Mouse (Mus musculus) adrenal gland, postnatal 14 days (tissue): ENCODE data around the gene Csdc2. TPM values are rescaled to one million over a fixed set of nuclear protein-coding genes. Genes with fewer than 3 reads are reported as not detected.

Experiments used
- DNase-seq: peaks from one replicate; pipeline ENCODE4 v3.0.0; 2021; ENCODE audit warnings: mixed read lengths
- total RNA-seq: library from RNA; stranded (reverse); gene quantifications from 2 replicates; pipeline ENCODE4 v1.2.3, GENCODE M21; 2021

The Csdc2 gene
- total RNA-seq, 1 experiment from 2014 or later: 15.7 TPM

- no peak for DNase-seq
Measured at GRCm38 (mm10) chr15:81993992-81994391, 57.4 kb downstream of the Csdc2 start.

Other genes starting within 250 kb of the Csdc2 start
- gene Chadl, start 239.5 kb upstream of the Csdc2 start, total RNA-seq: 5.2 TPM in 2 replicates
- 73.8 and 81.9 TPM in 2 replicates for gene Zc3h7b, start 191.7 kb upstream of the Csdc2 start, total RNA-seq
- 61.7 and 61.8 TPM in 2 replicates for gene Rangap1, start 191.2 kb upstream of the Csdc2 start, total RNA-seq
- 71.4 and 98.5 TPM in 2 replicates for gene Tef, start 134.3 kb upstream of the Csdc2 start, total RNA-seq
- 124 and 147 TPM in 2 replicates for gene Tob2, start 78.0 kb upstream of the Csdc2 start, total RNA-seq
- gene Phf5a, start 64.8 kb upstream of the Csdc2 start, total RNA-seq: 63.4 and 65.5 TPM in 2 replicates
- 2,377 and 2,604 TPM in 2 replicates for gene Aco2, start 64.5 kb upstream of the Csdc2 start, total RNA-seq
- 18.7 and 23.0 TPM in 2 replicates for gene Polr3h, start 10.5 kb upstream of the Csdc2 start, total RNA-seq
- gene Pmm1, start 24.2 kb downstream of the Csdc2 start, total RNA-seq: 78.7 and 99.0 TPM in 2 replicates
- not detected in 2 replicates for gene 1700029P11Rik, start 43.8 kb downstream of the Csdc2 start, total RNA-seq
- gene Xrcc6, start 51.1 kb downstream of the Csdc2 start, total RNA-seq: 120 and 140 TPM in 2 replicates
- 68.4 and 74.8 TPM in 2 replicates for gene Desi1, start 97.1 kb downstream of the Csdc2 start, total RNA-seq
- gene Snu13, start 110.8 kb downstream of the Csdc2 start, total RNA-seq: 79.0 and 82.3 TPM in 2 replicates
- gene 4930407I10Rik, start 122.4 kb downstream of the Csdc2 start, total RNA-seq: not detected in 2 replicates
- 1.8 and 2.1 TPM in 2 replicates for gene Mei1, start 133.2 kb downstream of the Csdc2 start, total RNA-seq
- 6.6 and 12.1 TPM in 2 replicates for gene Ccdc134, start 191.2 kb downstream of the Csdc2 start, total RNA-seq
- 46.9 and 49.2 TPM in 2 replicates for gene Srebf2, start 210.4 kb downstream of the Csdc2 start, total RNA-seq